Mouse (Mus musculus) liver, embryonic 12.5 days (tissue): ENCODE results near the gene Tas2r118. TPM values are rescaled to one million over a fixed set of nuclear protein-coding genes. Genes with fewer than 3 reads are reported as not detected.

ENCODE experiments used
- polyA plus RNA-seq: library from polyadenylated mRNA; unstranded; fragments of >200 nt; fragmentation: Nextera tagmentation; extraction: Ambion mirVana; gene quantifications from 2 replicates; pipeline ENCODE4 v1.2.1, GENCODE M21; 2016

Gene Tas2r118
- polyA plus RNA-seq, 1 experiment from 2014 or later, result not detected

Other genes starting within 250 kb of the Tas2r118 start
- gene Cadps2, start 130.6 kb downstream of the Tas2r118 start, polyA plus RNA-seq, result 0.11 and 0.13 TPM in 2 replicates
- gene Slc13a1, start 198.0 kb upstream of the Tas2r118 start, polyA plus RNA-seq, result not detected in 2 replicates